Mouse (Mus musculus) liver, embryonic 16.5 days (tissue): ENCODE data around the gene Kiz. TPM values are rescaled to one million over a fixed set of nuclear protein-coding genes. Genes with fewer than 3 reads are reported as not detected.

ENCODE experiments used
- ATAC-seq: fragments of 200-750 bp; cut with Nextera tagmentation; 2 replicates; pipeline ENCODE4 v1.8.0; 2017; ENCODE audit warnings: low read depth, mild to moderate bottlenecking, moderate number of reproducible peaks, moderate library complexity
- H3K27ac ChIP-seq: fragments of 300-500 bp; sonication (generic); 2 replicates; pipeline ENCODE4 v1.5.1; 2014; ENCODE audit warnings: mild to moderate bottlenecking, low read length
- H3K27me3 ChIP-seq: fragments of 300-500 bp; sonication (generic); 2 replicates; pipeline ENCODE4 v1.6.1; 2014; ENCODE audit warnings: low read depth, low read length, mixed read lengths; ENCODE audit not compliant: control insufficient read depth, insufficient read depth
- H3K36me3 ChIP-seq: fragments of 300-500 bp; sonication (generic); 2 replicates; pipeline ENCODE4 v1.6.1; 2014; ENCODE audit warnings: mild to moderate bottlenecking; ENCODE audit not compliant: control insufficient read depth, insufficient read depth
- H3K4me1 ChIP-seq: fragments of 300-500 bp; sonication (generic); 2 replicates; pipeline ENCODE4 v1.6.1; 2014; ENCODE audit warnings: low read depth, low read length, mixed read lengths; ENCODE audit not compliant: control insufficient read depth
- H3K4me2 ChIP-seq: fragments of 300-500 bp; sonication (generic); 2 replicates; pipeline ENCODE4 v1.6.1; 2014; ENCODE audit warnings: low read depth, low read length, mixed read lengths
- H3K4me3 ChIP-seq: fragments of 300-500 bp; sonication (generic); 2 replicates; pipeline ENCODE4 v1.5.1; 2014; ENCODE audit warnings: low read depth, mild to moderate bottlenecking, low read length
- H3K9ac ChIP-seq: fragments of 300-500 bp; sonication (generic); 2 replicates; pipeline ENCODE4 v1.6.1; 2014; ENCODE audit warnings: low read depth, low read length
- H3K9me3 ChIP-seq: fragments of 300-500 bp; sonication (generic); replicated peaks from 2 replicates; pipeline ENCODE4 v1.6.1; 2016; ENCODE audit warnings: low read length; ENCODE audit not compliant: control insufficient read depth
- WGBS: fragments of 180-500 bp; shearing (Covaris S2); extraction: QIAGEN DNeasy Blood & Tissue Kit; methylation state at CpG from one replicate; pipeline ENCODE4 v1.1.7; 2014; ENCODE audit not compliant: insufficient replicate concordance; 5-methylcytosine and 5-hydroxymethylcytosine counted together
- polyA plus RNA-seq: library from polyadenylated mRNA; unstranded; fragments of >200 nt; fragmentation: Nextera tagmentation; extraction: Ambion mirVana; gene quantifications from 2 replicates; pipeline ENCODE4 v1.2.1, GENCODE M21; 2015

Kiz gene
- polyA plus RNA-seq, 1 experiment from 2014 or later: 10.8 TPM

DNA sequence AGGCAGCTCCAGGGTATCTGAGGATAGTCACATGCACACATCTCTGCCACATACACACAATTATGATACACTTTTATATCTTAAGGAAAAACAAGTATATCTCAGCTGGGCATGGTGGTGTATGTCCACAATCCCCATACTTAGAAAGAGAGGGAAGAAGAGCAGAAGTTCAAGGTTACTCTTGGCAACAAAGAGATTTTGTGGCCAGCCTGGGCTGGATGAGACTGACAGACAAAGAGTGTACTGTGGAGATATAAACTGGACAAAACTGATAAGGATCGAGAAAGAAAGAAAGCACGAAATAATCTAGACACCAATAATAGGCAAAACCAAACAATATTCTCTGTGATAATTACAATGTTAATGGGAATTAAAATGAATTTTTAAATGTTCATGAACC is 151.6 kb downstream of the Kiz start:
- Histone ChIP-seq H3K36me3 (no peaks in the 10 kb centered on the region), H3K4me3 (no peak overlapping the region), H3K4me2 (no peak overlapping the region), H3K9me3 (no peaks in the 10 kb centered on the region), H3K9ac (no peak overlapping the region), H3K27ac (no peak overlapping the region), H3K4me1 (peaks cover 8% of the 10 kb centered on the region), H3K27me3 (no peaks in the 10 kb centered on the region)
- 17% methylated on average over 2 of the region's 2 CpGs for WGBS
- no peak for ATAC-seq

DNA sequence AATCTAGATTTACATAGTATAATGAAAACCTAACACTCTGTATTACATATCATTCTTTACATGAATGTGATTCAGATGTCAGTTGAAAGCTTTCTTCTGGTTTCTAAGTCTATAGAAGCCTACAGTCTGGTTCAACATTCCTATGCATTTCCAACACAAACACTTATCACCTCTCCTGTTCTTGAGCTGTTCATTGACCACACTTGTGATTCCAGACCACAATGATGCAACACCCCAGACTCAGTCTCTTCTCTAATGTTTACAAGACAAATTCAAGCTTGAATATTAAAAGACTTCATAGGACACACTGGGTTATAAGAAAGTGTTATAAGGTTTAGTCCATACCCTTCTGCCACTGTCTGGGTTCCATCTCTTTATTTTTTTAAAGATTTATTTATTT is 153.4 kb downstream of the Kiz start:
- ATAC-seq: no peak
- H3K9ac ChIP-seq: no peak overlapping the region
- H3K27me3 ChIP-seq: no peaks in the 10 kb centered on the region
- H3K27ac ChIP-seq: no peak overlapping the region
- no peaks in the 10 kb centered on the region for H3K9me3 ChIP-seq
- peaks cover 8% of the 10 kb centered on the region for H3K4me1 ChIP-seq
- H3K36me3 ChIP-seq: no peaks in the 10 kb centered on the region
- no peak overlapping the region for H3K4me2 ChIP-seq
- no peak overlapping the region for H3K4me3 ChIP-seq

DNA sequence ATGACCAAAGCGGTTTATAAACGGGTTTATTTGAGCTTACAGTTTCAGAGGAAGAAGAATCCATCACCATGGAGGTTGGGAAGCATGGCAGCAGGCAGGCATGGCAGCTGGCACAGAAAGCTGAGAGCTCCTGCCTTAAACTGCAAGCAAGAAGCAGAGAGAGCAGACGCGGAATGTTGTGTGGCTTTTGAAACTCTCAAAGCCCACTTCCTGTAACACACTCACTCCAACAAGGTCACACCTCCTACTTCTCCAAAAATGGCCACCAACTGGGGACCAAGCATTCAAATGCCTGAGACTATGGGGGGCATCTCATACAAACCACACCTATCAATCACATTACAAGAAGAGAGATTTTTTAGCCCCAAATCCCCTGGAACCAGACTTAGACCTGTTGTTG is 154.5 kb downstream of the Kiz start:
- no peak overlapping the region for H3K4me2 ChIP-seq
- H3K27me3 ChIP-seq: no peaks in the 10 kb centered on the region
- H3K4me3 ChIP-seq: no peak overlapping the region
- H3K9ac ChIP-seq: no peak overlapping the region
- H3K27ac ChIP-seq: no peak overlapping the region
- WGBS: 69% methylated on average over 4 of the region's 4 CpGs
- no peaks in the 10 kb centered on the region for H3K9me3 ChIP-seq
- H3K4me1 ChIP-seq: peaks cover 18% of the 10 kb centered on the region
- ATAC-seq: no peak
- H3K36me3 ChIP-seq: no peaks in the 10 kb centered on the region

DNA sequence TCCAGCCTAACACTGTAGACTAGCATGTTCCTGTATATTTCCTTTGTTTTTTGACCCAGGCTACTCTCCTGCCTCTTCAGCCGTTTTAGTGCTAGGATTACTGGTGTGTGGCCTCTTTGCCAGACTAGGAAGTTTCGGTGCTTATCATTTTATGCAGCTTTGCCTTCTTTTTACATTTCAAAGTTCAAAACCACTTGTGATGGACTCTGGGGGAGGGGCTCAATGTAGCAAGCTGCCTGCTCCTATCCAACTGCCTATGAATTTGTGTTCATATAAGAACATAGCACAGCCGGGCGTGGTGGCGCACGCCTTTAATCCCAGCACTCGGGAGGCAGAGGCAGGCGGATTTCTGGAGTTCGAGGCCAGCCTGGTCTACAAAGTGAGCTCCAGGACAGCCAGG is 155.3 kb downstream of the Kiz start:
- ATAC-seq: no peak
- no peak overlapping the region for H3K27ac ChIP-seq

DNA sequence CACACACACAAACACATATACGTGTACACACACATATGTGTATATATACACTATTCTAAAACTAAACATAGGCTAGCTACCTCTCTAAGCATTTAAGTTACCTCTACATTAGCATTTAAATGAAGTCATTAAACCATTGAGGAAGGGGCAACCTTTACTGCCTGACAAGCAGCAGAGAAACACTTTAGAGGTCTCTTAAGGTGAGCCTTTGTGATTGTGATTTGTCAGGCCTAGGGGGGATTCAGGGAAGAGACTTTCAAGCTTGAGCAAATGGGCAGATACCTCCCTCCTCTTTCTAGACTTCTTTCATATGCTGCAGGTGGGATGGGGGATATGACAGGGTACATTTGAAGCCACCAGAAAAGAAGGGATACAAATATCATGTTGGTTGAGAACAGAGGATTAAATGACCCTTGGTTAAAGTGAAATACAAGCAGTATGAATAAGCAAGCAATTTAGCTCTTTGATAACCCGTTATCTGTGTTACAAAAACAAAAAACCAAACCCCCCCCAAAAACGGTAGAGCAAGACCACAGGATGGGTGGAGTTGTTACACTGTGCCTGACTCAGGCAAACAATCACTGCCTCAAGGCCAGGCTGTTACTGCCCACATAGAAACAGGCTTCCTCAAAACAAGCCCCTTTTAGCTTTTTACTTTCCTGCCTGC is 155.9 kb downstream of the Kiz start:
- peaks cover 19% of the 10 kb centered on the region for H3K4me1 ChIP-seq
- ATAC-seq: no peak
- H3K27ac ChIP-seq: peak overlapping the region; percentile 94
- peak overlapping the region; percentile 79 for H3K4me2 ChIP-seq
- WGBS: 30% methylated on average over 3 of the region's 3 CpGs
- H3K4me3 ChIP-seq: peak overlapping the region; percentile 97
- H3K9me3 ChIP-seq: no peaks in the 10 kb centered on the region
- no peaks in the 10 kb centered on the region for H3K27me3 ChIP-seq
- peak overlapping the region; percentile 9; the same call in 1 of the 2 replicates for H3K9ac ChIP-seq
- no peaks in the 10 kb centered on the region for H3K36me3 ChIP-seq

More for the DNA sequence above, 155.3 kb downstream of the Kiz start:
- H3K4me3 ChIP-seq: no peak overlapping the region
- no peaks in the 10 kb centered on the region for H3K36me3 ChIP-seq
- peaks cover 19% of the 10 kb centered on the region for H3K4me1 ChIP-seq
- no peak overlapping the region for H3K9ac ChIP-seq
- 52% methylated on average over 9 of the region's 9 CpGs for WGBS
- no peaks in the 10 kb centered on the region for H3K9me3 ChIP-seq
- no peak overlapping the region for H3K4me2 ChIP-seq
- no peaks in the 10 kb centered on the region for H3K27me3 ChIP-seq

DNA sequence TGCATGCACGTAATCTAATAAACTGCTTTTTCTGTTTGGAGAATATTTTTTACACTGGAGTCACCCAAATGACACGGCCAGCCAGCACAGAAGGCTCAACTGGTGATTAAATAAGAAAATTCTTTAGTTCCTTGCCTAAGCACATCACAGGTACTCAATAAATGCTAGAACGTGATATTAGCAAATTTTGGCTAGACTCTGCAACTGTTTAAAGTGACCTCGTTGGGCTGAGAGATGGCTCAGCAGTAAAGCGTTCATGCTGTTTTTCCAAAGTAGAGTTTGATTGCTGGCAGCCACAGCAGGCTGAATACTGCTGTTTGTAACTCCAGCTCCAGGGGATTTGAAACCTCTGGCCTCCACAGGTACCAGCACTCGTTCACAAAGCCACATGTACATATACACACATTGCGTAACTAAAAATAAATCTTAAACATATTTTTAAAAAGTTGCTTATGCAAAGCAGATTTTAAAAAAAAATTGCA is 156.5 kb downstream of the Kiz start:
- Histone ChIP-seq H3K27me3 (no peaks in the 10 kb centered on the region), H3K4me3 (peak overlapping the region; percentile 97), H3K4me2 (peak overlapping the region; percentile 79), H3K36me3 (no peaks in the 10 kb centered on the region), H3K9me3 (no peaks in the 10 kb centered on the region), H3K27ac (peak overlapping the region; percentile 94), H3K9ac (peak overlapping the region; percentile 89), H3K4me1 (peaks cover 19% of the 10 kb centered on the region)
- WGBS: 19% methylated on average over 7 of the region's 7 CpGs
- no peak for ATAC-seq

DNA sequence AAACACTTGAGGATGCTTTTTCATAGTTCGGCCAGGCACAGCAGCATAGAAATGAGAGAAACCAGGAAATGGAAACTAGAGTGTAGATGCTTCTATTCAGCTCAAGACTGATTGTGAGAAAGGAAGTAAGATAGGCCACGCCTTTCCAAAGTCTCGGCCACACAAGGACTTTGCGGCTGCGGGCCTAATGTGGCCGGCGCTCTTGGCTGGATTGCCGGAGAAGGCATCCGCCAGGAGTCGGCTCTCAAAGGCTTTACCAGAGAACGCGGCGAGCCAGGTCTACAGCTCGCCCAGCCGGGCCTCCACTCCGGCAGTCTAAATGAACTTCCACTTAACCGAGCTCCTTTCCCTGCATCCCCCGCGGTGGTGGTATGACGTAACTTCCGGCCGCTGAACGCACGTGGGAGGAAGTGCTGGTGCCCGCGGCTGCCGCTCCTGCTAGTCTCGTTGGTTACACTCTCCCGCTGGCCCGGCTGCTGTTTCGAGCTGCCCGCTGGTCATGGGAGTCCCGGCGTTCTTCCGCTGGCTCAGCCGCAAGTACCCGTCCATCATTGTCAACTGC is 157.0 kb downstream of the Kiz start, which contains the start of gene Xrn2:
TSS of gene Xrn2 (plus strand) at position 374 of the 562 bp plus-strand sequence.
- peak within 1 kb of the TSS; percentile 89 for H3K9ac ChIP-seq
- H3K9me3 ChIP-seq: no peaks in the 10 kb centered on the region
- H3K36me3 ChIP-seq: no peaks in the 10 kb centered on the region
- H3K4me3 ChIP-seq: peak within 1 kb of the TSS; percentile 97
- H3K27ac ChIP-seq: peak within 1 kb of the TSS; percentile 94
- WGBS: under 1% methylated on average over 37 of the region's 37 CpGs
- peaks cover 19% of the 10 kb centered on the region for H3K4me1 ChIP-seq
- H3K27me3 ChIP-seq: no peaks in the 10 kb centered on the region
- ATAC-seq: peak; percentile 94
- peak within 1 kb of the TSS; percentile 79 for H3K4me2 ChIP-seq

DNA sequence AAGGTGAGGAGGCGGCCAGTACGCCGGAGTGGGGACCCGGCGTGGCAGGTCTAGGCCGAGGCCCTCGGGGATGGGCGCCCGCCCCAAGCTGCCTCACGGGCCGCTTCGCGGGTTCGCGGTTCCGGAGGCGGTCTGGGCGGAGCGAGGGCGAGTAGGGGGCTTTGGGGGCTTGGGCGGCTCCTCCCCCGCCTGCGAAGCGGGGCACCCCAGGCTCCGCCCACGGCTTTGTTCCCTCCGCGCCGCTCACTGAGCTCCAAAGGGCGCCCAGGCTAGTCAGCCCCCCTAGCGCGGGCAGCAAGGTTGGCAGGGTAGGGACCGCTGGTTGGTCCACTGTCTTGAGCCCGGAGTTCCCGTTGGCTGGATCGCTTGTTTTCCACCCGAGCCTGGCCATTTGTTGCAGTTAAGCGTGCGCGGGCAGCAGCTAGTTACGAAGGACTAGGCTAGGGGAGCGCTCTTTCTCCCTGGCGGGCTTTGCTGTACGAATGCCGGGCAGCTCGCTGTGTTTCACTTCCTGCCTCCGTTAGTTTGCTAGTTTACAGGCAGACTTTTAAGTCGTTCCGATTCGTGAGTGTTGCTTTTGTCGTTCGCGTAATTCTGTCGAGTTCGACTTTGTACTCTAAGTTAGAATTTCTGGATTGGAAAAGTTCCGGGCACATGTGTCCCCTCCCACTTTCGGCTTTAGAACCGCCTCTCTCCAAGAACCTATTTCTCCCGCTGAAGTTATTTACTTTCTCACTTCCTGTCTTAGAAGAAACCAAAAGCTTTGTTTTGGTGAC is 157.7 kb downstream of the Kiz start:
- peak overlapping the region; percentile 97 for H3K4me3 ChIP-seq
- ATAC-seq: peak; percentile 72
- H3K27me3 ChIP-seq: no peaks in the 10 kb centered on the region
- H3K9ac ChIP-seq: peak overlapping the region; percentile 89
- H3K27ac ChIP-seq: peak overlapping the region; percentile 94
- no peaks in the 10 kb centered on the region for H3K36me3 ChIP-seq
- H3K4me1 ChIP-seq: peaks cover 19% of the 10 kb centered on the region
- peak overlapping the region; percentile 79 for H3K4me2 ChIP-seq
- no peaks in the 10 kb centered on the region for H3K9me3 ChIP-seq
- under 1% methylated on average over 59 of the region's 59 CpGs for WGBS
